Mouse (Mus musculus) liver, embryonic 16.5 days (tissue): ENCODE results near the gene Ren1. TPM values are rescaled to one million over a fixed set of nuclear protein-coding genes. Genes with fewer than 3 reads are reported as not detected.

Experiments used
- ATAC-seq: fragments of 200-750 bp; cut with Nextera tagmentation; 2 replicates; pipeline ENCODE4 v1.8.0; 2017; ENCODE audit warnings: low read depth, mild to moderate bottlenecking, moderate number of reproducible peaks, moderate library complexity
- H3K27ac ChIP-seq: fragments of 300-500 bp; sonication (generic); 2 replicates; pipeline ENCODE4 v1.5.1; 2014; ENCODE audit warnings: mild to moderate bottlenecking, low read length
- H3K27me3 ChIP-seq: fragments of 300-500 bp; sonication (generic); 2 replicates; pipeline ENCODE4 v1.6.1; 2014; ENCODE audit warnings: low read depth, low read length, mixed read lengths; ENCODE audit not compliant: control insufficient read depth, insufficient read depth
- H3K36me3 ChIP-seq: fragments of 300-500 bp; sonication (generic); 2 replicates; pipeline ENCODE4 v1.6.1; 2014; ENCODE audit warnings: mild to moderate bottlenecking; ENCODE audit not compliant: control insufficient read depth, insufficient read depth
- H3K4me1 ChIP-seq: fragments of 300-500 bp; sonication (generic); 2 replicates; pipeline ENCODE4 v1.6.1; 2014; ENCODE audit warnings: low read depth, low read length, mixed read lengths; ENCODE audit not compliant: control insufficient read depth
- H3K4me2 ChIP-seq: fragments of 300-500 bp; sonication (generic); 2 replicates; pipeline ENCODE4 v1.6.1; 2014; ENCODE audit warnings: low read depth, low read length, mixed read lengths
- H3K4me3 ChIP-seq: fragments of 300-500 bp; sonication (generic); 2 replicates; pipeline ENCODE4 v1.5.1; 2014; ENCODE audit warnings: low read depth, mild to moderate bottlenecking, low read length
- H3K9ac ChIP-seq: fragments of 300-500 bp; sonication (generic); 2 replicates; pipeline ENCODE4 v1.6.1; 2014; ENCODE audit warnings: low read depth, low read length
- H3K9me3 ChIP-seq: fragments of 300-500 bp; sonication (generic); replicated peaks from 2 replicates; pipeline ENCODE4 v1.6.1; 2016; ENCODE audit warnings: low read length; ENCODE audit not compliant: control insufficient read depth
- WGBS: fragments of 180-500 bp; shearing (Covaris S2); extraction: QIAGEN DNeasy Blood & Tissue Kit; methylation state at CpG from one replicate; pipeline ENCODE4 v1.1.7; 2014; ENCODE audit not compliant: insufficient replicate concordance; 5-methylcytosine and 5-hydroxymethylcytosine counted together
- polyA plus RNA-seq: library from polyadenylated mRNA; unstranded; fragments of >200 nt; fragmentation: Nextera tagmentation; extraction: Ambion mirVana; gene quantifications from 2 replicates; pipeline ENCODE4 v1.2.1, GENCODE M21; 2015

Gene Ren1
- polyA plus RNA-seq, 1 experiment from 2014 or later: 0.72 TPM

- H3K4me3 ChIP-seq: no peak overlapping the region
- H3K9ac ChIP-seq: no peak overlapping the region
- ATAC-seq: no peak
- no peaks in the 10 kb centered on the region for H3K9me3 ChIP-seq
- no peaks in the 10 kb centered on the region for H3K27me3 ChIP-seq
- 54% methylated on average over 10 of the region's 10 CpGs for WGBS
- H3K36me3 ChIP-seq: no peaks in the 10 kb centered on the region
- no peaks in the 10 kb centered on the region; the same call in 1 of the 2 replicates for H3K4me1 ChIP-seq
- no peak overlapping the region for H3K27ac ChIP-seq
- H3K4me2 ChIP-seq: no peak overlapping the region
These were observed 29.1 kb downstream of the Ren1 start for GRCm38 (mm10) chr1:133379254-133379985.

- Histone ChIP-seq H3K4me2 (no peak overlapping the region), H3K4me1 (no peaks in the 10 kb centered on the region; the same call in 1 of the 2 replicates), H3K27ac (no peak overlapping the region), H3K27me3 (no peaks in the 10 kb centered on the region), H3K9me3 (no peaks in the 10 kb centered on the region), H3K4me3 (no peak overlapping the region), H3K36me3 (no peaks in the 10 kb centered on the region), H3K9ac (no peak overlapping the region)
- ATAC-seq: no peak
- WGBS: 59% methylated on average over 3 of the region's 3 CpGs
These were observed 29.6 kb downstream of the Ren1 start for GRCm38 (mm10) chr1:133379986-133380320.

- Histone ChIP-seq H3K27ac (no peak overlapping the region), H3K9me3 (no peaks in the 10 kb centered on the region), H3K9ac (no peak overlapping the region), H3K4me2 (no peak overlapping the region), H3K36me3 (no peaks in the 10 kb centered on the region), H3K4me3 (no peak overlapping the region), H3K4me1 (no peaks in the 10 kb centered on the region; the same call in 1 of the 2 replicates), H3K27me3 (no peaks in the 10 kb centered on the region)
- no peak for ATAC-seq
- WGBS: 53% methylated on average over 14 of the region's 14 CpGs
These were observed 30.2 kb downstream of the Ren1 start for GRCm38 (mm10) chr1:133380347-133381065.

- Histone ChIP-seq H3K4me2 (no peak overlapping the region), H3K4me1 (no peaks in the 10 kb centered on the region), H3K36me3 (no peaks in the 10 kb centered on the region), H3K27ac (no peak overlapping the region), H3K4me3 (no peak overlapping the region), H3K27me3 (no peaks in the 10 kb centered on the region), H3K9ac (no peak overlapping the region), H3K9me3 (no peaks in the 10 kb centered on the region)
- ATAC-seq: no peak; the same call in 1 of the 2 replicates
- 9% methylated on average over 9 of the region's 9 CpGs for WGBS
These were observed 31.7 kb downstream of the Ren1 start for GRCm38 (mm10) chr1:133382008-133382407.

GRCm38 (mm10) chr1:133382552-133383155, 32.3 kb downstream of the Ren1 start:
- no peak overlapping the region for H3K9ac ChIP-seq
- no peak overlapping the region for H3K27ac ChIP-seq
- no peak overlapping the region for H3K4me2 ChIP-seq
- no peaks in the 10 kb centered on the region for H3K27me3 ChIP-seq
- WGBS: 60% methylated on average over 12 of the region's 12 CpGs
- no peaks in the 10 kb centered on the region for H3K4me1 ChIP-seq
- no peak overlapping the region for H3K4me3 ChIP-seq
- no peaks in the 10 kb centered on the region for H3K9me3 ChIP-seq
- no peak for ATAC-seq
- no peaks in the 10 kb centered on the region for H3K36me3 ChIP-seq

- H3K27me3 ChIP-seq: no peaks in the 10 kb centered on the region
- no peak for ATAC-seq
- H3K27ac ChIP-seq: no peak overlapping the region
- WGBS: 79% methylated on average over 14 of the region's 14 CpGs
- no peaks in the 10 kb centered on the region for H3K4me1 ChIP-seq
- H3K9ac ChIP-seq: no peak overlapping the region
- no peak overlapping the region for H3K4me2 ChIP-seq
- H3K36me3 ChIP-seq: no peaks in the 10 kb centered on the region
- no peaks in the 10 kb centered on the region for H3K9me3 ChIP-seq
- H3K4me3 ChIP-seq: no peak overlapping the region
These were observed 33.0 kb downstream of the Ren1 start for GRCm38 (mm10) chr1:133383157-133383783.

- no peak for ATAC-seq
- Histone ChIP-seq H3K4me2 (peak overlapping the region; percentile 14; the same call in 1 of the 2 replicates), H3K4me1 (no peaks in the 10 kb centered on the region), H3K27me3 (no peaks in the 10 kb centered on the region), H3K4me3 (no peak overlapping the region), H3K27ac (no peak overlapping the region), H3K9ac (no peak overlapping the region; the same call in 1 of the 2 replicates), H3K36me3 (no peaks in the 10 kb centered on the region), H3K9me3 (no peaks in the 10 kb centered on the region)
- 26% methylated on average over 9 of the region's 9 CpGs for WGBS
These were observed 35.2 kb downstream of the Ren1 start for GRCm38 (mm10) chr1:133385506-133385905.

GRCm38 (mm10) chr1:133386209-133386608, 35.9 kb downstream of the Ren1 start:
- H3K9ac ChIP-seq: no peak overlapping the region
- ATAC-seq: no peak
- H3K9me3 ChIP-seq: no peaks in the 10 kb centered on the region
- no peak overlapping the region for H3K27ac ChIP-seq
- H3K4me3 ChIP-seq: no peak overlapping the region
- no peak overlapping the region for H3K4me2 ChIP-seq
- H3K36me3 ChIP-seq: peaks cover 2% of the 10 kb centered on the region; the same call in 1 of the 2 replicates
- no peaks in the 10 kb centered on the region for H3K27me3 ChIP-seq
- 71% methylated on average over 11 of the region's 11 CpGs for WGBS
- no peaks in the 10 kb centered on the region for H3K4me1 ChIP-seq
